Mouse (Mus musculus): ENCODE measurements around the gene Eif2b3. TPM values are rescaled to one million over a fixed set of nuclear protein-coding genes. Genes with fewer than 3 reads are reported as not detected.

Gene Eif2b3
- polyA plus RNA-seq, 1 experiment from 2014 or later = 45.7 TPM

- WGBS = 21% methylated on average over 4 of the region's 4 CpGs
- Histone ChIP-seq H3K4me3 (no peak overlapping the region), H3K4me1 (peaks cover 9% of the 10 kb centered on the region), H3K9me3 (replicated peaks) (no peaks in the 10 kb centered on the region), H3K36me3 (ENCODE audit: poor library complexity, severe bottlenecking) (peaks cover 21% of the 10 kb centered on the region), H3K9ac (no peak overlapping the region), H3K27me3 (no peaks in the 10 kb centered on the region), H3K27ac (no peak overlapping the region), H3K4me2 (no peak overlapping the region)
- ATAC-seq = no peak
Measured at GRCm38 (mm10) chr4:117062700-117063390, 43.6 kb downstream of the Eif2b3 start.

DNA sequence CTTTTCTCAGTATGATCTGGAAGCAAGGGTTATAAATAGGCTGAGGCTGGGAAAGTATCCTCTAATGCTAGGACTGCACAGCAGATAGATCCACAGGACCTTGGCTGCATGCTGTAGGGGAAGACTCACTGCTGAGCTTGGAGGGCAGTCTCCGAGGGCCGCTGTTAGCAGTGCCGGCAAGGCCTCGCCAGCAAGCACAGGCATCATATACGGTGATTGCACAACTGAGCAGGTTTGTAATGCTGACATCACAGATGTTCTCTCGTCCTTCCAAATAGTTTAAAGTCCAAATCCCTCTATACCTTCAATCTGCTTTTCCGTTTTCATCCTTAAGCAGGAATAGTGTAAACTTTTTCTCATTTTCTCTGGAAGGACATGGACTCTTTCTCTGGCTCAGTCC, 48.8 kb downstream of the Eif2b3 start:
- Histone ChIP-seq H3K9me3 (replicated peaks) (no peaks in the 10 kb centered on the region), H3K4me2 (no peak overlapping the region), H3K36me3 (ENCODE audit: poor library complexity, severe bottlenecking) (peaks cover 60% of the 10 kb centered on the region), H3K27me3 (no peaks in the 10 kb centered on the region), H3K9ac (no peak overlapping the region), H3K27ac (no peak overlapping the region), H3K4me1 (peaks cover 2% of the 10 kb centered on the region; the same call in 1 of the 2 replicates), H3K4me3 (no peak overlapping the region)
- WGBS = 90% methylated on average over 7 of the region's 7 CpGs
- ATAC-seq = no peak

DNA sequence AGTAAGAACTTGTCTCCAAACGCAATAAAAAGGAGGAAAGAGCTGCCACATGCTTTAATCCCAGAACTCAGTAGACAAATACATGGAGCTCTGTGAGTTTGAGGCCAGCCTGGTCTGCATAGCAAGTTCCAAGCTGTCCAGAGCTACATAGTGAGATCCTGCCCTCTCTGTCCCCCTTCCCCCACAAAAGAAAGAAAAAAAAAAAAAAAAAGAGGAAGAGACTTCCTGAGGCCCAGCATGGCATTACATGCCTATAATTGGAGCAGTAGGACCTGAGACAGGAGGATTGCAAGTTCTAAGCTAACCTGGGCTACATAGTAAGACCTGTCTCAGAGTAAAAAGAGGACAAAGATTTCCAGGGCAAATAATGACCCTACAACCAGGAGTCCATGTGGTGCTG, 50.4 kb downstream of the Eif2b3 start:
- no peak overlapping the region for H3K27ac ChIP-seq
- ATAC-seq = no peak
- no peak overlapping the region for H3K4me2 ChIP-seq
- H3K4me3 ChIP-seq = no peak overlapping the region
- H3K36me3 ChIP-seq (ENCODE audit: poor library complexity, severe bottlenecking) = peaks cover 71% of the 10 kb centered on the region
- WGBS = 90% methylated on average over 1 of the region's 1 CpGs
- no peak overlapping the region for H3K9ac ChIP-seq
- no peaks in the 10 kb centered on the region for H3K9me3 ChIP-seq (replicated peaks)
- H3K27me3 ChIP-seq = no peaks in the 10 kb centered on the region
- no peaks in the 10 kb centered on the region for H3K4me1 ChIP-seq

DNA sequence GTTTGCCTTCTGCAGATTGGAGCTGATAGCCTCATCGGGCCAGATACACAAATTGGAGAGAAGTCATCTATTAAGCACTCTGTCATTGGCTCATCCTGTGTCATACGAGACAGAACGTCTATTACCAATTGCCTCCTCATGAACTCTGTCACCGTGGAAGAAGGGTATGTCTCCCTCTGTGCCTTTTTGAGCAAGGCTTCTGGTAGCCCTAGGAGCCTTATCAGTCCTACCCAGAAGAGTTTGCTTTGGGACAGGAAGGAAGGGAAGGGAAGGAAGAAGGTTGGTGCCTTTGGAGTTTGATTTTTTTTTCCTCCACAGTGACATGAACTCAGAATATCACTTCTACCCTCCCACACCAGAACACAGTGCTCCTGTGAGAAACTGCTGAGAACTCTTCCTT, 51.4 kb downstream of the Eif2b3 start:
- WGBS = 95% methylated on average over 4 of the region's 4 CpGs
- H3K9me3 ChIP-seq (replicated peaks) = no peaks in the 10 kb centered on the region
- no peak overlapping the region for H3K27ac ChIP-seq
- H3K9ac ChIP-seq = no peak overlapping the region
- H3K4me2 ChIP-seq = no peak overlapping the region
- no peaks in the 10 kb centered on the region for H3K27me3 ChIP-seq
- H3K4me1 ChIP-seq = no peaks in the 10 kb centered on the region
- no peak overlapping the region for H3K4me3 ChIP-seq
- peaks cover 71% of the 10 kb centered on the region for H3K36me3 ChIP-seq (ENCODE audit: poor library complexity, severe bottlenecking)
- ATAC-seq = no peak

DNA sequence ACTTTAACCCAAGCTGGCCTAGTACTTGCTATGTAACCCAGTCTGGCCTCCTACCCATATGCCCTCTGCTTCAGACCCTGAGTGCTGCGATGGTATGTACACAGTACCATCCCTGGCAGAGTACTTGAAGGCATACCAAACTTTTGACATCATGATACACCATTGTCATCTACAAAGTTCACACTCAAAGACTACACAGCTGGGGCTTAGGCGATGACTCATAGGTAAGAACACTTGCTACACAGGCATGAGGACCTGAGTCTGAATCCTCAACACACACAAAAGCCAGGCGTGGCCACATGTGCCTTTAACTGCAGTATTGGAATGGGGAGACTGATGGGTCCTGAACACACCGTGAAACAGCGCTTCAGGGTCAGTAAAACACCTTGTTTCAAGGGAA, 52.0 kb downstream of the Eif2b3 start:
- Histone ChIP-seq H3K27ac (no peak overlapping the region), H3K4me1 (no peaks in the 10 kb centered on the region), H3K9me3 (replicated peaks) (no peaks in the 10 kb centered on the region), H3K27me3 (no peaks in the 10 kb centered on the region), H3K4me2 (no peak overlapping the region), H3K9ac (no peak overlapping the region), H3K4me3 (no peak overlapping the region), H3K36me3 (ENCODE audit: poor library complexity, severe bottlenecking) (peaks cover 67% of the 10 kb centered on the region)
- no peak for ATAC-seq
- 98% methylated on average over 5 of the region's 5 CpGs for WGBS

- Histone ChIP-seq H3K4me2 (no peak overlapping the region), H3K36me3 (ENCODE audit: poor library complexity, severe bottlenecking) (peaks cover 35% of the 10 kb centered on the region), H3K4me3 (no peak overlapping the region), H3K9me3 (replicated peaks) (no peaks in the 10 kb centered on the region), H3K27ac (no peak overlapping the region), H3K27me3 (no peaks in the 10 kb centered on the region), H3K9ac (no peak overlapping the region), H3K4me1 (no peaks in the 10 kb centered on the region)
- 81% methylated on average over 7 of the region's 7 CpGs for WGBS
- no peak for ATAC-seq
Measured at GRCm38 (mm10) chr4:117087948-117088640, 68.9 kb downstream of the Eif2b3 start.

DNA sequence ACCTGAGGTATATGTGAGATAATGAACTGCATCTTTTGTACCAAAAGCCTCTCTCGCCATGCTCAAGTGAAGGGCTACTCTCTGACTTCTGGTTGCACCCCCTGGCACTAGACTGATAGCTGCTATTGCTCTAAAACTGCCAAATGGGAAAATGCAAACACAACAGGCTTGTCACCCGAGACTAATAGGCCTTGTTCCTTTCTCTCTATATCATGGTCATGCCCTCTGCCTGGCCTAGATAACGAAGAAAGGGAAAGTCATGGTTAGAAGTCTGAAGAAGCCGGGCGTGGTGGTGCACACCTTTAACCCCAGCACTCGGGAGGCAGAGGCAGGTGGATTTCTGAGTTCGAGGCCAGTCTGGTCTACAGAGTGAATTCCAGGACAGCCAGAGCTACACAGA, 71.4 kb downstream of the Eif2b3 start:
- H3K4me3 ChIP-seq = no peak overlapping the region
- peaks cover 3% of the 10 kb centered on the region; the same call in 1 of the 2 replicates for H3K4me1 ChIP-seq
- H3K27ac ChIP-seq = no peak overlapping the region
- WGBS = 79% methylated on average over 7 of the region's 7 CpGs
- H3K9me3 ChIP-seq (replicated peaks) = no peaks in the 10 kb centered on the region
- no peak overlapping the region for H3K9ac ChIP-seq
- ATAC-seq = no peak
- peaks cover 24% of the 10 kb centered on the region for H3K36me3 ChIP-seq (ENCODE audit: poor library complexity, severe bottlenecking)
- H3K27me3 ChIP-seq = no peaks in the 10 kb centered on the region; the same call in 1 of the 2 replicates
- H3K4me2 ChIP-seq = no peak overlapping the region

DNA sequence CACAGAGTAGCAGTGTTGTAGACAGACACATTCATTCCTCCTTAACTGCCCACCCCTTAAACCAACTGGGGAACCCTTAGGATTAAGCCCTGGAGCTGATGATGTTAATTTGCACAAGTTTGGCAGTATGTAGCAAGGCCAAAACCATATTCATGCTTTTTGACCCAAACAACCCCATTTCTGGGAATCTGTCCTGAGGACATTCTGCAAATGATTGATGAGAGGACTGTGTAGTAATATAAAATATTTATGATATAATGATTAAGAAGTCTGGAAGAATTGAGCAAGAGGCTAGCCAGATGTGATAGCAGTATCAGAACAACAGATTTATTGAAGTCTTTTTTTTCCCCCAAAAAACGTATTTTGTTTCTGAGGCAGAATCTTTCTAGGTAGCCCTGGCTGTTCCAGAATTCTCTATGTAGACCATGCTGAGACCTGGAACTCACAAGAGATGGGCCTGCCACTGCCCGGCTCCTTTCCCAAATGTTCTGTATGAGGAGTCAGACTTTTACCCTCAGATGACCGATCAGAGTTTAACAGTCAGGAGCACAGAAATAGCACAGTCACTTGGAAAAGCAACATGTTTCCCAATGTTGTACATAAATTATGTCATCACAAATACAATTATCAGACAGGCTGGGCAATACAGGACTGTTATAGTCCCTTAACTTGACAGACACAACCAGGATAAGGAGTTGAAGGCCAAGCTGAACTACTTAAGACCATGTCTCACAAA, 75.6 kb downstream of the Eif2b3 start:
- Histone ChIP-seq H3K4me2 (no peak overlapping the region), H3K27me3 (peaks cover 9% of the 10 kb centered on the region), H3K27ac (no peak overlapping the region), H3K9me3 (replicated peaks) (no peaks in the 10 kb centered on the region), H3K4me3 (no peak overlapping the region), H3K9ac (no peak overlapping the region), H3K4me1 (peaks cover 33% of the 10 kb centered on the region), H3K36me3 (ENCODE audit: poor library complexity, severe bottlenecking) (no peaks in the 10 kb centered on the region)
- WGBS = 81% methylated on average over 3 of the region's 3 CpGs
- no peak for ATAC-seq

DNA sequence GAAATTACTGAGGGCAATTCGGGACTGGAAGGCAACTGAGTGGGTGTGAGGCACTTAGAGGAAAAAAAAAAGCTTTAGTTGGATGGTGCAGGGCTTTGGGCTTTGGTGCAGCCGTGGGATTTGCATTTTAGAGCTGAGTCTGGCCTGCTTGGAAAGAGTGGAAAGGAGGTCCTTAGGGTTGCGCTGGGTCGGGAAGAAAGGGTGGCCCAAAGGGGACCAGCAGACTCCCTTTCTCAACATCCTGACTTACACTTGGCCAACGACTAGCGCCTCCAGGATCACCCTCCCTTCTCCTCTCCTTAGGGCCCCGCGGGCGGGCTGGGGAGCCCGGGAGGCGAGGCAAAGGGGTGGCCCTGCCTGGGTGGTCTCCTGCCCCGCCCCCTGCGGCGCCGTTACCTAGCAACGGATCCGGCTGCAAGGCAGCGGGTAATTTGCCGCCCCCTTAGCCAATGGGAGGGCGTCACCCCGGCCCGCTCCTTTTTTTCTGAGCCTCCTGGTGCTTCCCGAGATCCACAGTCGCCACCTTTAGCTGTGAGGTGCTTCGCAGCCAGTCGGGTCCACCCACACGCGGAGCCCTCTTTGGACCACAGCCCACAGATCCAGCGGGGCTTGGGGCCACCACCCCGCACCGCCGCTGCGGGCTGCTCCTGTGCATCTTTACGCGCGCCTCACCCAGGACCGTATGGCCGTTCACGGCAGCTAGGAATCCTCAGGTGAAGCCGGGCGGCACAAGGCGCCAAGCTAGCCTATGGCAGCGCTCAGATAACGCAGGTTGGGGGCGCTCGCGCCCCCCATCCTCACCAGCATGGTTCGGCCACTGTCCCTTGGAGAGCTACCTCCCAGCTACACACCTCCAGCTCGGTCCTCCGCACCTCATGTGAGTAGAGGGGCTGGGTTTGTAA, 76.6 kb downstream of the Eif2b3 start, which contains the start of gene Ptch2:
Ptch2 (plus strand) TSS at position 525 of the 902 bp plus-strand sequence.
- Histone ChIP-seq H3K9ac (peak within 1 kb of the TSS; percentile 53), H3K4me2 (peak within 1 kb of the TSS; percentile 88), H3K36me3 (ENCODE audit: poor library complexity, severe bottlenecking) (no peaks in the 10 kb centered on the region), H3K27ac (peak within 1 kb of the TSS; percentile 7), H3K27me3 (peaks cover 9% of the 10 kb centered on the region), H3K4me1 (peaks cover 33% of the 10 kb centered on the region), H3K9me3 (replicated peaks) (no peaks in the 10 kb centered on the region), H3K4me3 (peak within 1 kb of the TSS; percentile 53)
- peak; percentile 88 for ATAC-seq
- under 1% methylated on average over 40 of the region's 50 CpGs for WGBS

GRCm38 (mm10) chr4:117096666-117097065, 77.5 kb downstream of the Eif2b3 start:
- peaks cover 33% of the 10 kb centered on the region for H3K4me1 ChIP-seq
- H3K4me3 ChIP-seq = peak overlapping the region; percentile 53
- H3K27ac ChIP-seq = no peak overlapping the region
- H3K27me3 ChIP-seq = peaks cover 9% of the 10 kb centered on the region
- H3K9ac ChIP-seq = peak overlapping the region; percentile 53
- 17% methylated on average over 5 of the region's 5 CpGs for WGBS
- peaks cover 3% of the 10 kb centered on the region; the same call in 1 of the 2 replicates for H3K36me3 ChIP-seq (ENCODE audit: poor library complexity, severe bottlenecking)
- H3K4me2 ChIP-seq = peak overlapping the region; percentile 88
- no peaks in the 10 kb centered on the region for H3K9me3 ChIP-seq (replicated peaks)
- ATAC-seq = no peak

DNA sequence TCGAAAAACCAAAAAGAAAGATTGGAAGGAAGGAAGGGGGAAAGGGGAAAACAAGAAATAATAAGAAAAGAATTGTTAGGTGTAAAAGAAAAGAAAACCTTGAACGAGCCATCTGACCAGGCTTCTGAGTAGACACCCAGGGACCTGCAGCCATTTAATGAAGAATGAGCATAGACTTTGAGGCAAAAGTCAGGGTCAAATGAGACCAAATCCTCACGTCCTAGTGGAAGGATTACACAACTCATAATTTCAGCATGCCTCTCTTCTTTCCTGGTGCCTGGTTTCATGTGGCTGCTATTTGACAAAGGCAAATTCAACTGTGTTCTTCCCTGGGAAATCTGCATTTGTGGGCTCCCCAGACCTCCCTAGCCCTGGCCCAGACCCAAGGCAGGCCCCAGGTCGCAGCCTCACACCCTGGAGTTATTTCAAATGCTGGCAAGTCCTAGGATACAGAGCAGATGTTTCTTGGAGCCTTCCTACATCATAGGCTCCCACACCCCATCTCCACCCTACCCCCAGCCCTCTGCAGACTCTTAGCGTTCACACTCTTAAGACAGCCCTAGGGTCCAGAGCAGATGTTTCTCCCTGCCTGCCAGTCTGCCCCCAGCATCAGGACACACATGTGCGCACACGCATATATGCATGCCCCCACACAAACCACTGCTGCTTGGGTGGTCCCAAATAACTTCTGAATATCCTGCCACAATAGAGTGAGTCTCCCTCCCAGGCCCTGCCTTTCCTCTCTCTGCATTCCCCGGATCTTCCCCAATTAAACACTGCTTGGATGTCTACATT, 79.0 kb downstream of the Eif2b3 start:
- 57% methylated on average over 8 of the region's 8 CpGs for WGBS
- no peak for ATAC-seq
- H3K9me3 ChIP-seq (replicated peaks) = no peaks in the 10 kb centered on the region
- 0 out of 2 replicates have a peak overlapping the region, but pooled peaks have one; percentile 53 for H3K4me3 ChIP-seq
- H3K36me3 ChIP-seq (ENCODE audit: poor library complexity, severe bottlenecking) = peaks cover 3% of the 10 kb centered on the region; the same call in 1 of the 2 replicates
- peak overlapping the region; percentile 88 for H3K4me2 ChIP-seq
- peaks cover 33% of the 10 kb centered on the region for H3K4me1 ChIP-seq
- H3K27ac ChIP-seq = no peak overlapping the region
- peaks cover 9% of the 10 kb centered on the region for H3K27me3 ChIP-seq
- no peak overlapping the region for H3K9ac ChIP-seq
